Mouse (Mus musculus): ENCODE measurements around the gene Idh3a. TPM values are rescaled to one million over a fixed set of nuclear protein-coding genes. Genes with fewer than 3 reads are reported as not detected.

Gene Idh3a
- 136 and 159 TPM in 2 replicates for polyA plus RNA-seq (2014; fragmentation: Nextera tagmentation; extraction: Ambion mirVana)

DNA sequence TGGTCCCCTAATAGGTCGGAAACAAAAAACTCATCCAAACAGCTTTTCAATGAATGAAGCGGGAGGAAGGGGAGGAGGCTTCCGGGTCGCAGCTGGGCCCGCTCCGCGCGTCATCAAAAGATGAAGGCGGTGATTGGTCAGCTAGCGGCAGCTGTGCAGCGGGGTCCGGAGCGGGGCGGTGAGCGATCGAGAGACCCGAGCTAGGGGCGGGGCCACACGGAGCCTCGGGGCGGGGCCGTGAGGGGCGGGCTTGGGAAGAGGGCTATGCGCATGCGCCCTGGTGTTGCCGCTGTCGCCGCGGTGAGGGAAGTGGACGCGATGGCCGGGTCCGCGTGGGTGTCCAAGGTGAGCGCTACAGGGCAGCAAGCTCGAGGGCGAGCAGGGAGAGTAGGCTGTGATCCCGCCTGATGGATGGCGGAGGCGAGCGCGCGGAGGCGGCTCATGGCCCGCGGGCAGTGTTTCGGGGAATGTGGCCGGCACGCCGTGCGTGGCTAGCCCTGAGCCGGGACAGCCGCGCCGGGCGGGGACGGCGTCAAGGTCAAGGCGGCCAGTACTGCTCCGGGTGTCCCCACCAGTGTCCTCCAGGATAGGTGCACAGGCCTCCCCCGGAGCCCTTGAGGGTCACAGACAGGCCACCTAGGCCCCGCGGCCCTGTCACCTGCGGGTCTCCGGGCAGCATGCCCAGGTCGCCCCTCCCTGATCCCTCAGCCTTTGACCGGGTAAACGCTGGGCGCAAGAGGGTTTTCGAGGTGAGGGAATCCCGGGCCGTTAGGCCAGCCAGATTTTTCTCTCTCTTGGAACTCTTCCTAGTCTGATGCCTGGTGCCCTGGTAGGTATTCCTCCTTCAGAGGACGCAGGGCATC is at the start of gene Idh3a:
Gene Idh3a, plus strand, starts transcription at position 136 of the 863 bp plus-strand sequence.
- H3K4me1 ChIP-seq (ENCODE audit: control insufficient read depth, insufficient read depth, low read length), result peaks cover 9% of the 10 kb centered on the region
- 0% methylated on average over 36 of the region's 73 CpGs for WGBS
- peak; percentile 100 for ATAC-seq (ENCODE audit: low read depth)
- peak within 1 kb of the TSS; percentile 74 for H3K4me3 ChIP-seq (ENCODE audit: low read depth, low read length)
- peaks cover 12% of the 10 kb centered on the region for H3K36me3 ChIP-seq (ENCODE audit: control insufficient read depth, insufficient read depth, low read length)
- peak within 1 kb of the TSS; percentile 93 for H3K4me2 ChIP-seq (ENCODE audit: low read depth, low read length)
- no peaks in the 10 kb centered on the region for H3K27me3 ChIP-seq (replicated peaks; ENCODE audit: control insufficient read depth, insufficient read depth, low read length)
- H3K27ac ChIP-seq (replicated peaks; ENCODE audit: low read depth, low read length), result no peak within 1 kb of the TSS
- DNase-seq (ENCODE audit: low spot score), result peak; percentile 99
- peak within 1 kb of the TSS; percentile 73 for H3K9ac ChIP-seq (ENCODE audit: low read depth, low read length)
- no peaks in the 10 kb centered on the region for H3K9me3 ChIP-seq (ENCODE audit: control insufficient read depth, low read length)

DNA sequence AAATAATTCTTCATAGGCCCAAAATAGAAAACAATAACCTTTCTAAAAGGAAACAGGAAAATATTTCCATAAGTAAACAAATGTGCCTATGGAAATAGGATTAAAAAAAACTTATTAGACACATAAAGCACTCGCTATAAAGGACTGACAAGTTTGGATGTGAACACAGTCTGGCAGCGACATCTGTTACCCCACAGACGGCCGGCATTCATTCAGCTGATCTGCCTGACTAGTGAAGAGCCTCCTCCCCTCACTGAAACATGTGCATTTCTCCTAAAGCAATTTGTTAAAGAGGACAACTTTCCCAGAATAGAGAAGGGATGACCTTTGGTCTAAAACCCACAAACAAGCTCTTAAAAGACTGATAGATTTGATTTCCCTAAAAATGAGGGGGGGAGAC is 49.1 kb upstream of the Idh3a start:
- no peaks in the 10 kb centered on the region for H3K27me3 ChIP-seq (replicated peaks; ENCODE audit: control insufficient read depth, insufficient read depth, low read length)

DNA sequence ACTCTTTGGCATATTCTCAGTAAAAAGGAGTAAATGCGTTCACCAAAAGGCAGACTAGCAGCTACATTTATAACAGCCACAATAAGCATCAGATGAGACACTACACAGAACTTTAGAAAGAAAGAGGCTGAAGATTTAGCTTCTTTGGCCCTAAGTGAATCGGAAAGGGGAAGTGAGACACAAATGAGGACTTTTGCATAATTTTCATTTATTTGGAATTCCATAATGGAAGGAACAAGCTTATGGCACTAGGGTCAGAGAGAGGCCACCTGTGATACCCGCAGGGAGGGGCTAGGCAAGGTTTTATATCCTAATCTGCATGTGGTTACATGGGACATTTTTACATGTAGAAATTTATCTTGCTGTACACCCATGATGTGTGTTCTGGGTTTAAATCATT is 48.7 kb upstream of the Idh3a start:
- DNase-seq (ENCODE audit: low spot score) (no peak), ATAC-seq (ENCODE audit: low read depth) (no peak)
- WGBS, result 74% methylated on average over 3 of the region's 3 CpGs
- no peaks in the 10 kb centered on the region for H3K36me3 ChIP-seq (ENCODE audit: control insufficient read depth, insufficient read depth, low read length)
- no peaks in the 10 kb centered on the region for H3K27me3 ChIP-seq (replicated peaks; ENCODE audit: control insufficient read depth, insufficient read depth, low read length)
- H3K9ac ChIP-seq (ENCODE audit: low read depth, low read length), result no peak overlapping the region
- H3K4me1 ChIP-seq (ENCODE audit: control insufficient read depth, insufficient read depth, low read length), result peaks cover 8% of the 10 kb centered on the region; the same call in 1 of the 2 replicates
- no peak overlapping the region for H3K4me3 ChIP-seq (ENCODE audit: low read depth, low read length)
- no peaks in the 10 kb centered on the region for H3K9me3 ChIP-seq (ENCODE audit: control insufficient read depth, low read length)
- H3K27ac ChIP-seq (replicated peaks; ENCODE audit: low read depth, low read length), result no peak overlapping the region
- H3K4me2 ChIP-seq (ENCODE audit: low read depth, low read length), result no peak overlapping the region

More for the DNA sequence above, 49.1 kb upstream of the Idh3a start:
- no peaks in the 10 kb centered on the region for H3K36me3 ChIP-seq (ENCODE audit: control insufficient read depth, insufficient read depth, low read length)
- H3K9ac ChIP-seq (ENCODE audit: low read depth, low read length), result no peak overlapping the region
- no peak overlapping the region for H3K4me2 ChIP-seq (ENCODE audit: low read depth, low read length)
- peaks cover 8% of the 10 kb centered on the region; the same call in 1 of the 2 replicates for H3K4me1 ChIP-seq (ENCODE audit: control insufficient read depth, insufficient read depth, low read length)
- H3K27ac ChIP-seq (replicated peaks; ENCODE audit: low read depth, low read length), result no peak overlapping the region
- 45% methylated on average over 4 of the region's 4 CpGs for WGBS
- H3K9me3 ChIP-seq (ENCODE audit: control insufficient read depth, low read length), result no peaks in the 10 kb centered on the region
- ATAC-seq (ENCODE audit: low read depth) (no peak), DNase-seq (ENCODE audit: low spot score) (peak; percentile 24)
- H3K4me3 ChIP-seq (ENCODE audit: low read depth, low read length), result no peak overlapping the region

DNA sequence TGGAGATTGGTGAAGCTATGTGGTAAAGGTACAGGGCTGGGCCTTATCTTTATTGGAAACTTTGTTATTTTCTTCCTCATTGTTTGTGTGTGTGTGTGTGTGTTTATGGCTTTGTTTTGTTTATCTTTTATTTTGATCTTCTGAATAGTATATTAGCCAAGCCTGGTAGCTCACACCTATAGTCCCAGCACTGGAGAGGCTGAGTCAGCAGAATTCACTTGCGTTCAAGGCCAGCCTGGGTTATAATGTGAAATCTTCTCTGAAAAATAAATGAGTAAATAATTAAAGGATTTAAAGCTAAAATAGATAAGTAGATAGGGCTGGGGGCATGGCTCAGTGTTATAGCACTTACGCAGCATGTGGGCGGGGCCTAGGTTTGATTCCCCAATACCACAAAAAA is 47.9 kb upstream of the Idh3a start:
- H3K4me3 ChIP-seq (ENCODE audit: low read depth, low read length), result no peak overlapping the region
- no peak overlapping the region for H3K27ac ChIP-seq (replicated peaks; ENCODE audit: low read depth, low read length)
- H3K27me3 ChIP-seq (replicated peaks; ENCODE audit: control insufficient read depth, insufficient read depth, low read length), result no peaks in the 10 kb centered on the region
- no peaks in the 10 kb centered on the region for H3K36me3 ChIP-seq (ENCODE audit: control insufficient read depth, insufficient read depth, low read length)
- no peak overlapping the region for H3K4me2 ChIP-seq (ENCODE audit: low read depth, low read length)
- DNase-seq (ENCODE audit: low spot score) (no peak), ATAC-seq (ENCODE audit: low read depth) (no peak)
- 97% methylated on average over 3 of the region's 3 CpGs for whole genome bisulfite sequencing
- H3K9ac ChIP-seq (ENCODE audit: low read depth, low read length), result no peak overlapping the region
- peaks cover 8% of the 10 kb centered on the region; the same call in 1 of the 2 replicates for H3K4me1 ChIP-seq (ENCODE audit: control insufficient read depth, insufficient read depth, low read length)
- H3K9me3 ChIP-seq (ENCODE audit: control insufficient read depth, low read length), result no peaks in the 10 kb centered on the region

DNA sequence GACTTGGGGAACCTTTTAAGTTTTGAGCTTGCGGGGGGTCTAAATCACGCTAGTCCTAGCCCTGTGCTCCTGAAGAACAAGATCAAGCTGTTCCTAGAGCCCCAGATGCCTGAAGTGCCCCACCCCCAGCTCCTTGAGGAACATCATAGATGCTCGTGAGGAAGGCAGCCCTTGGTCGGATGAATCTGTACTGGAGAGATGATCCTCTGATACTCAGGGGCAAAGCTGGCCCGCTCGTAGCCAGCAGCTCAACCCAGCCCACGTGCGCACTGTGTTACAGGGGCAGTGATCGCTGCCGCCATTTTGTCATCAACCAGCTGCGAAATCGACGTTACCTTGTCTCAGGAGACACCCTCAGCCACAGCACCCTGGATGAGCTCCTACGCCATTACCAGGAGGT is 47.5 kb upstream of the Idh3a start, which contains the start of gene Sh2d7:
Gene Sh2d7, plus strand, starts transcription at position 301 of the 400 bp plus-strand sequence.
- WGBS, result 93% methylated on average over 14 of the region's 14 CpGs
- H3K36me3 ChIP-seq (ENCODE audit: control insufficient read depth, insufficient read depth, low read length), result no peaks in the 10 kb centered on the region
- DNase-seq (ENCODE audit: low spot score), result no peak

DNA sequence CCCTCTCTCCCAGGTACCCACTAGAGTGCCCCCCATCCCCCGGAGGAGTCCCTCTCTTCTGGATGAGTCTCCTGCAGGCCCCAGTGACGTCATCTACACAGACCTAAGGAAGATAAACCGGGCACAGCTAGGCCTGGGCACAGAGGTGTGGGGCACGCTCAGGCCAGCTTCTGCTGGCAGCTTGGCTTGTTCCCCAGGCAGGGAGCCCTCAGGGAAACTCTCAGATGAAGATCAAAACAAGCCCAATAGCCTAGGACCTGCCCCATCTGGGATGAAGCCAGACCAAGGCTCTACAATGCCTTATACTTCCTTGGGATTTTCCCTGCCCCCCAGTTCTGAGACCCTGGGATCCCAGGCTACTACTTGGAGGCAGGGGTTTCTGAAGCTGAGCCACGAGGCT is 45.3 kb upstream of the Idh3a start:
- H3K9me3 ChIP-seq (ENCODE audit: control insufficient read depth, low read length), result no peaks in the 10 kb centered on the region
- H3K4me2 ChIP-seq (ENCODE audit: low read depth, low read length), result no peak overlapping the region
- H3K27ac ChIP-seq (replicated peaks; ENCODE audit: low read depth, low read length), result no peak overlapping the region
- 67% methylated on average over 5 of the region's 5 CpGs for WGBS
- no peaks in the 10 kb centered on the region for H3K36me3 ChIP-seq (ENCODE audit: control insufficient read depth, insufficient read depth, low read length)
- H3K4me3 ChIP-seq (ENCODE audit: low read depth, low read length), result no peak overlapping the region
- no peaks in the 10 kb centered on the region for H3K27me3 ChIP-seq (replicated peaks; ENCODE audit: control insufficient read depth, insufficient read depth, low read length)
- ATAC-seq (ENCODE audit: low read depth) (no peak), DNase-seq (ENCODE audit: low spot score) (no peak)
- no peaks in the 10 kb centered on the region for H3K4me1 ChIP-seq (ENCODE audit: control insufficient read depth, insufficient read depth, low read length)
- no peak overlapping the region for H3K9ac ChIP-seq (ENCODE audit: low read depth, low read length)

More for the DNA sequence above, 47.5 kb upstream of the Idh3a start, which contains the start of gene Sh2d7:
- Histone ChIP-seq H3K4me1 (ENCODE audit: control insufficient read depth, insufficient read depth, low read length) (peaks cover 8% of the 10 kb centered on the region; the same call in 1 of the 2 replicates), H3K9me3 (ENCODE audit: control insufficient read depth, low read length) (no peaks in the 10 kb centered on the region), H3K4me3 (ENCODE audit: low read depth, low read length) (no peak within 1 kb of the TSS), H3K9ac (ENCODE audit: low read depth, low read length) (no peak within 1 kb of the TSS), H3K4me2 (ENCODE audit: low read depth, low read length) (no peak within 1 kb of the TSS), H3K27ac (replicated peaks; ENCODE audit: low read depth, low read length) (no peak within 1 kb of the TSS), H3K27me3 (replicated peaks; ENCODE audit: control insufficient read depth, insufficient read depth, low read length) (no peaks in the 10 kb centered on the region)
- ATAC-seq (ENCODE audit: low read depth), result no peak

DNA sequence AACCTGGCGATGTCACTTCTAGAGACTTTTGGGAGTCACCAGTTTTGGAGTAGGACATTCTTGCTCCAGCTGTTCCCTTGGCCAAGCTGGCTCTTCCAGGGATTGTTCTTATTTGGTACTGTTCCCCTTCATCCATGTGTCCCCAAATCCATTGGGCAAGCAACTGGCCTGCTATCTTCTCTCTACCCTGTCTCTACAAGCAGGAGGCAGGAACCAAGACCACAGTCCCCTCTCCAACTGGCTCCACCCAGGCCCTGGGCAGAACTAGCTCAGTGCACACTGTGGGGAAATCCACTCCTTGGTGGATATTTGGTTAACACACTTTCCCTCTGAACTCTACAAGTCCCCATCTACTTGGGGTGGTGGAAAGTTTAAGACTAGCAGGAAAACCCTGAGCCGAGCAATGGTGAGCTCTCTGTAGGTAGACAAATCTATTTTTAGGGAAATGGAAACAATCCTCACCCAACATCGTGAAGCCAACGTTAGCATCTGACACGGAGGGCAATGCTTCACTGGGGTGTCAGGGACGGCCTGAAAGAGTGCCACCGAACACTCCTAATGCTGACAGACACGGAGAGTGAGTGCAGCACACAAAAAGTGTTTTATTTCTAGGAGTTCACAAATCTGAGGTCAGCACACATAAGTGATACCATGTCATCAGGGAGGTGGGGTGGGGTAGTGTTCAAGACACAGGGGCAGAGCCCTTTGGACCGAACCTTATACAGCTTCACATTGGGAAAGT is 41.8 kb upstream of the Idh3a start:
- H3K4me1 ChIP-seq (ENCODE audit: control insufficient read depth, insufficient read depth, low read length), result no peaks in the 10 kb centered on the region
- H3K27ac ChIP-seq (replicated peaks; ENCODE audit: low read depth, low read length), result no peak overlapping the region
- H3K4me2 ChIP-seq (ENCODE audit: low read depth, low read length), result no peak overlapping the region
- H3K4me3 ChIP-seq (ENCODE audit: low read depth, low read length), result no peak overlapping the region
- no peaks in the 10 kb centered on the region for H3K27me3 ChIP-seq (replicated peaks; ENCODE audit: control insufficient read depth, insufficient read depth, low read length)
- H3K9me3 ChIP-seq (ENCODE audit: control insufficient read depth, low read length), result no peaks in the 10 kb centered on the region
- DNase-seq (ENCODE audit: low spot score) (no peak), ATAC-seq (ENCODE audit: low read depth) (no peak)
- no peak overlapping the region for H3K9ac ChIP-seq (ENCODE audit: low read depth, low read length)
- H3K36me3 ChIP-seq (ENCODE audit: control insufficient read depth, insufficient read depth, low read length), result 0 out of 2 replicates have a peak, but pooled peaks cover 12% of the 10 kb centered on the region
- 76% methylated on average over 9 of the region's 9 CpGs for WGBS

DNA sequence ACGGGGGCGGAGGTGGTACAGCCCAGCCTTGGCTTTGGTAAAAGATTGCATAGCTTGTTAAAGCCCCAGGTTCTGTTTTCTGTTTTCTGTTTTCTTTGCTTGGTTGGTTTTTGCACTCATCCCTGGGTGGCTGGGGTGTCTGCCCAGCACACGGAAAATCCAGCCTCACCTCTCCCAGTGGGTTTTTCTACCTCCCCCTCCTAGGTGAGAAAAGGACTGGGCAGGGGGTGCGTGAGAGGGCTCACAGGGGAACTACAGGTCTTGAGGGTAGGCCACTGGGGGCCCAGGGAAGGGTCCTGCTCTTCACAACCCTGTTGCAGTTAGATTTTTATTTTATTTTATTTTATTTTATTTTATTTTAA is 41.2 kb upstream of the Idh3a start:
- no peak for DNase-seq (ENCODE audit: low spot score)
- WGBS, result 83% methylated on average over 4 of the region's 4 CpGs
- H3K27ac ChIP-seq (replicated peaks; ENCODE audit: low read depth, low read length), result no peak overlapping the region
- H3K36me3 ChIP-seq (ENCODE audit: control insufficient read depth, insufficient read depth, low read length), result 0 out of 2 replicates have a peak, but pooled peaks cover 12% of the 10 kb centered on the region
- no peaks in the 10 kb centered on the region for H3K4me1 ChIP-seq (ENCODE audit: control insufficient read depth, insufficient read depth, low read length)
- no peak overlapping the region for H3K9ac ChIP-seq (ENCODE audit: low read depth, low read length)
- ATAC-seq (ENCODE audit: low read depth), result no peak
- no peak overlapping the region for H3K4me3 ChIP-seq (ENCODE audit: low read depth, low read length)
- no peak overlapping the region for H3K4me2 ChIP-seq (ENCODE audit: low read depth, low read length)
- no peaks in the 10 kb centered on the region for H3K27me3 ChIP-seq (replicated peaks; ENCODE audit: control insufficient read depth, insufficient read depth, low read length)
- H3K9me3 ChIP-seq (ENCODE audit: control insufficient read depth, low read length), result no peaks in the 10 kb centered on the region
